Mouse (Mus musculus): Measurements from ENCODE around the gene Pde7b. TPM values are rescaled to one million over a fixed set of nuclear protein-coding genes. Genes with fewer than 3 reads are reported as not detected.

Pde7b gene
- polyA plus RNA-seq, 2 experiments from 2014 or later: 0.15 to 0.33 TPM

DNA sequence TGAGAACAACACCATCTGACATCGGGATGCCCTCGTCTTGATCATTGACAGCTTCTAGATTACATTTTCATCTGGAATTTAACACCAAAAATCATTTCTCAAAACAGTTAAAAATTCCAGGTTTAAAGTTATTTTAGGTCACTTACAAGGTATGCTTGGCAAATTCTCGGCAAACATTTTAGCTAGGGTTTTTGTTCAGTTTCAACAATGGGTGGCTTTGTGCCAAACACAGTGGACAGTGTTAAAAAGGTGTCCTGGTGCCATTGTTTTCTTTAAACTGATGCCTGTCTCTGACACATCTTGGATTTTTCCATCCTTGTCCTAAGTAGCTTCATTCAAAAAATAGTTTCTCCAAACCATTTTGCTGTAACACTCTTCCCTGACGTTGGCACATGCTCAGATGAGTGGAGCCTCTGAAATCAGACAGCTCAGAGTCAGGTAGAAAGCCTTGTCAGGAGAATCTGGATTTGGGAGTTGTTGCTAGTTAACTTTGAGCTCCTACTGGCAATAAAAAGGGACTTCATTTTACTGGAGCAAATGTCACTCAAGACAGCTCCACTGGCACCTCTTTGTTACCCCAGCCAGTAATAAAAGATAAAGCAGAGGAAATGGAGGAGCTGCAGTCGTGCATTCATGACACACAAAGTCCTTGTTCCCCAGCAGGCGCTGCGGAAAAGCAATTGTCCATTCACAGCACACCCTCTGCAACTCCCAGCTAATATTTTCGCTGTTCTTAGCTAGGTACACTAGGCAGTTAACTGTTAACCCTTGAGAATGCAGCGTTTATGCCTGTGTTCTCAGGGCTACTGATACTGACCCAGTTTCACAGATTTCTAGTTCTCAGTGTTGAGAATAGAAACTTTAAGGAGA lies 2.0 kb downstream of the Pde7b start:
- ATAC-seq: no peak

DNA sequence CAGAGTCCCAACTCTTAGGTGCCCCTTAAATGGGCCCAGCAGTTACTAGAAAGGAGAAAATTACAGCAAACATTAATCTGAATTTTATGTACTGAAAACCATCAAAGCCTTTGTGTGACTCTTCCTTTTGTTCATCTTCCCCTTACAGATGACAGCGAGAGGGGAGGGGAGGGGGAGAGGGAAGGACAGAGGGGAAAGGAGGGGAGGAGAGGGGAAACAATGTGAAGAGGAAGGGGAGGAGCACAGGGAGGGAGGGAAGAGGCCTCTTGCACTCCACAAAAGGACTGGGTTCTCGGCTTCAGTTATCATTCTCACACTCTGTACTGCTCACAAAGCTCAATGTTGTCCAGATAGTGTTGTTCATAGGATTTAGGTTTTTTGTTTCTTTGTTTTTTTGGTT lies 5.7 kb downstream of the Pde7b start:
- no peak for ATAC-seq

DNA sequence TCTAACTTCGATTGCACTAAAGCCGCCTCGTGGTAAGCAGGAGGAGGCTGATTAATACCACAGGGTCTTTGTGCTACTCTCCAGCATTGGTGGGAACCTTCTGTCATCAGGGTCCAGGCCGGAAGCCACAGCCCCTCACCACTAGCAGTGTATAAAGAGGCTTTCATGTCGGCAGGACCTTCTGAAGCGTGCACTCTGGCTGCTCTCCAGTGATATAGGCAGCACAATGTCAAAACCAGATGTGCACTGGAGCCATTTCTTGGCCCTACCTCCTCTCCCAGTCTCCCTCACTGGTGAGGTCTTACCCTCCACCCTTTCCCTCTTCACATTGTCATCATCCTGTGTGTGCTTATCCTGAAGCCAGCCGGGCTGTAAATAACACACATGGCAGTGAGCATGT lies 24.2 kb downstream of the Pde7b start:
- ATAC-seq: no peak

DNA sequence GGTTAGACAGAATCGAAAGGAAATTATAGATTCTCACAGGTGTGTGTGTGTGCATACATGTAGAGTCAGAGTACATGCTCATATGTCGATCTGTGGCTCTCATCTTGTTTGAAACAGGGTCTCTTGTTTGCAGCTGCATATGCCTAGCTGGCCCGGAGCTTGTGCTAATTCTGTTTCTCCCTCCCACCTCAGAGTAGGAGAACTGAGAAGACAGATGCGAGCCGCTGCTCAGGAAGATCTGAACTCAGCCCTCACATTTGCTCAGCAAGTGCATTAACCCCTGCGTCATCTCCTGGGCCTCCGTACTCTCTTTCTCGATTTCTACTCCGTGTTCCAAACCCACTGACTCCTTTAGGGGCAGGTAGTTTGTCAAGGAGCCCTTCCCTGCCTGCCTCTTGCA lies 25.0 kb downstream of the Pde7b start:
- no peak for ATAC-seq

DNA sequence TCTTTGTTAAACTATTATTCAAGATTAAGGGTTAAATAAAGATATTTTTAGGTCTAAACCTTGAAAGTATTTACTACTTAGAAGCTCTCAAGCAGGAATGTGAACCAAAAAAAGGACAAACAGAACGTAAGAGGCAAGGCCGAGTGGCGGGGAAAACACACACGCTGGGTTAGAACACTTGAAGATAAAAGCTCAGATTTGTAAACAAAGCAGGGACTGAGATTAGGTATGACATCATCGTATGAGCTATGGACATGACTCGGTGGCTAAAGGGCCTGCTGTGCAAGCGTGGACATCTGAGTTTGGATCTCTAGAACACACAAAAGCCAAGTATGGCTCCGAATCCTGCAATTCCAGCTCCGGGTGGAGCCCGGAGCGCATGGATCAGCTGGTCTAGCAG lies 29.2 kb downstream of the Pde7b start:
- no peak for ATAC-seq

DNA sequence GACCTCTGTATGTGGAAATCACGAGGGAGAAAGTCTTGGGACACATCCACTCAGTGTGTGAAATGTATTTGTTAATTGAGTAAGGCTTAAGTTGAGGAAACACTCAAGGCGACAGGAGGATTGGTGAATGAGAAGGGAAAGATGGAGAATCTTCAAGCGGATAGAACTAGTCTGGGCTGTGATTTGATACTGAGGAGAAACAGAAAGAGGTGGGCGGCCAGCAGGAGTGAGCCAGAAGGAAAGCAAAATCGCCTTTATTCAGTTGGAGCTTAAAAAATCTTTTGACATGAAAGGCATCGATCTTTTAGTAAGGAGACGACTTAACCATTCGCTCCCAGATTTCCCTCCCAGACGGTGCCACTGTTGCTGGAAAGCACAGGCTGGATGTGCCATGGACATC lies 34.9 kb downstream of the Pde7b start:
- ATAC-seq: no peak

DNA sequence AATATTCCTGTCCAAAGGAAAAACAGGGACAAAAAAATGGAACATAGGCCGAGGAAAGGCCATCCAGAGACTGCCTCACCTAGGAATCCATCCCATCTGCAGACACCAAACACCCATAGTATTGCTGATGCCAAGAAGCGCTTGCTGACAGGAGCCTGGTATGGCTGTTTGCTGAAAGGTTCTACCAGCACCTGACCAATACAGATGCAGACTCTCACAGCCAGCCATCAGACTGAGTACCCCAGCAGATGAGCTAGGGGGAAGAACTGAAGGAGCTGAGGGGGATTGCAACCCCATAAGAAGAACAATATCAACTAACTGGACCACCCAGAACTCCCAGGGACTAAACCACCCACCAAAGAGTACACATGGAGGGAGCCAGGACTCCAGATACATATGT lies 40.7 kb downstream of the Pde7b start:
- no peak for ATAC-seq

DNA sequence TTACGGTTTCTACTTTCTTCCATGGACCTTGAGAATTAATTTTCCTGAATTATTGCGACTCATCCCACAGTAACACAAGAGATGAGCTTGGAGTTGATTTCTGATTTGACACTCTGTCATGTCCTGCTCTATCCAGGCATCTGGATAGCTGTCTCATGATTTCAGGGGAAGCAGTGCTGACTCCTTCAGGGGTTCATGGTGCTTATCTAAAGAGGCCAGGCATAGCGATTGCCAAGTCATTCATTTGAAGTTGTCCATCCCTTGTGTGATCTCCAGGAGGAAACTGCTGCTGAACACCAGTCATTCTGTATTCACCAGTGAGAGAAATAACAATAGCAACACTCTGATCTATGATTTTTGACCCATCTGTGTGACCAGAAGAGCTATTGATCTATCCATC lies 43.9 kb downstream of the Pde7b start:
- ATAC-seq: no peak

DNA sequence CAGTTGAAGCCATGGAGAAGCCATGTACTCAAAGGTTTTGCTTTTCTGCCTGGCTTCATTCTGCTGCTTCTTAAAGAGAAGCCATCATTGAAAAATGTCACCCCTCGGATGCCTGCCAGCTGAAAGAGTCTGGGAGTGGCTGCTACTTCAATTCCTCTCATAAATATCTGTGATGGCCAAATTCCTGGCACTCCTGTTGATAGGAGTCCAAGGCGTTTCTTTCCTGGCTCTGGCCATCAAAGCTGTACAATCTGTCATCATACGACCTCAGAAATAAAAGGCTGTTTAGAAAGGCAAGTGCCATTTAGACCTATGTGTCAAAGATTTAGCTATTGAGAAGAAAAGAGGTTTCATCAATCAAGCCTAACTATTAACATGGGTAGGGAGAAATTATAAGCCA lies 49.6 kb downstream of the Pde7b start:
- ATAC-seq: no peak

DNA sequence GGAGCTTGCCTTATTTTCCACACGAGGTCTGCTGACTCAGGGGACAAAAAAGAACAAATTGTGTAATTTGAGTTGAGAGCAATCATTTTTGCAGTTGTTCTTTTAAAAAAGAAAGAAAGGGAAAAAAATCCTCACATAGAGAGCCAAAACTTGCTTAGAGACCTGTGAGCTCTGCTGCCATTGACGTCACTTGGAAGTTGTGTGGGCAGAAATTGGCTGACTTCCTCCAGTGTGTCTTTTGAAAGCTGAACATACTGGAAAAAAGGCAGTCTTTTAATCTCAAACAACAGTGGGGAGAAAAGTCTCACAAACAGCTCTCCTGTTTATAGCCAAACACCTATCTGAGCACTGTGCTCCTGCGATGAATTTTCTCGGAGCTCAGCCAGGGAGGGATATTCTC lies 51.1 kb downstream of the Pde7b start:
- peak; percentile 89 for ATAC-seq

DNA sequence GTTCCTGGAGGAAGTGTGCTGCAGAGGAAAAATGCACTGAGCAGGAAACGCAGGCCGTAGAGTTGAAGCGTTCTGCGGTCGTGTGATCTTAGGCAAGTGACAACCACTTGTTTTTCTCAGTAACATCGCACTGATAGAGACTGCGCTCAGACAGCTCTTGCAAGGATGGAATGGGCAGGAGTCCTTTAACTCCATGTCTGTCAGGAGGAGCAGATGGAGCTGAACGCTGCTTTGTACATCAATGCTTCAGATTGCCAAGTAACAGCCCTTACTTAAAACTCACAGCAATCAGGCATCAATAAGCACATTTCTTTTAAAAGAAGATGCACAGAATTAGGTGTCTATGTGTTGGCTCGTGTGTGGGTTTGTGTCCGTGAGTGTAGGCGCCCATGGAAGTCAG lies 52.3 kb downstream of the Pde7b start:
- no peak for ATAC-seq

DNA sequence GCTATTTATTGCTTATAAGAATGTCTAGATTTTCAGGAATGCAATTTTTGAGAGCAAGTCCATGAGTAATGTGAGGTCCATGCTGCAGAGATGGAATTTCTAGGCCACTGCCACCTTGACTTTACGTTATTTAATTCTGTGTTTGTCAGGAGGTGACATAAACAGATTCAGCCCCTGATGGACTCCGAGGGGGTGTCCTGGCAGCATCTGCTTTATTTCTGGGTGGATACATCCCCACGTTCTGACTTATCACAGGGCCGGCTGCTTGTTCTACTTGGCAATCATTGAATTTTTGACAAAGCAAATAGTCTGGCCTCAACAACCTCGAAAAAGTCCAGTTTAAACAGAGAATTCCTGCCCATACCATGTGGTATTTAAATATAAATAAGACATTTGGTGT lies 53.3 kb downstream of the Pde7b start:
- ATAC-seq: no peak

DNA sequence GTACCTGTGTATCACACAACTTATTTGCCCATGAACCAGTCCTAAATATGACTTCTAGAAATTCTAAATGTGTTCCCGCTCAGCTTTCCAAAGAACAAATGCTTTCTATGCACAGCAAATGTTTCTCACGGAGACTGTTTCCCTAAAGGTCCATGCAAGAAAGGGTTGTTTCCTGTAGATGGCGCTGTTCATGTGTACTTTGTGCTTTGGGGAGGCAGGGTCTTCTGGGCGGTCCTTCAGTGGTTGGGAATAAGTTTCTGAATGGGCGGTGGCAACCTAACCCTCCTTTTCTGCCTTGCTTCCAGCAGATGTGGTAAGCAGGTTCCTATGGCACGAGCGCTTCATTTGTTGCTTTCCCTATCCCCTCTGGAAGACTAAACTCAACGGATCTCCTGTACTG lies 54.3 kb downstream of the Pde7b start:
- ATAC-seq: no peak

DNA sequence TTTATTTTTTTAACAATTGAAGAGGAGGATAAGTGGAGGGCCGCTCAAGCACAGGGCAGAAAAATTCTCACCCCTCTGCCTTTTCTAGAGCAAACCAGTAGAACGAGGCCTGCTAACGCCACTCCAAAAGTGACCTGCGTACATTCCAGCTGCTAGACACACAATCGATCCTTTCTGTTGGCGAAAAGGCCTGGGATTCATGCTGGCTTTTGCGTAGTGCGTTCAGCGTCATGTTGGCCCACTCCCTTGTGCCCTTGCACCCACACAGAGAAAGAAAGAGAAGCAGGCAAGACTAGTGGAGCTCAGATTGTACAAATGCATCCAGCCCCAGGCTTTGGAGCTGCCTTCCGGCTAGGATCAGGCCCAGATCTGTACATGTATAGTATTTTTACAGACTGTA lies 55.4 kb downstream of the Pde7b start:
- ATAC-seq: no peak

DNA sequence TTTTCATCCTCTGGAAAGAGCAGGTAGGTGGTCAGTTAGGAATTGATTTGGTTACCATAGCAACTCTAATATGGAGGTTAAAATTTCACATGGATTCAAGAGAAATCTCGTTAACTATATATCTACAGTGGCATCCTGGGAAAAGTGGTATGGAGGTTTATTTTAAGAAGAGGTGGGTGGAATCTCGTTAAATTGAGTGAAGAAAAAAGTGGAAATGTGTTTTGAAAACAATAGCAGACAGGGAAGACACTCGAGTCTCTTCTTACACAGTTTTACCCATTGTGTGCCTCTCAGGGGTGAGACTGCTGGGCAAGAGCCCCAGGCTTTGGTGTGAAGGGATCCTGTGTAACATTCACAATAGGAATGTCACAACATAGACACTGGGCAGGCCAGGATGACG lies 56.3 kb downstream of the Pde7b start:
- ATAC-seq: no peak

DNA sequence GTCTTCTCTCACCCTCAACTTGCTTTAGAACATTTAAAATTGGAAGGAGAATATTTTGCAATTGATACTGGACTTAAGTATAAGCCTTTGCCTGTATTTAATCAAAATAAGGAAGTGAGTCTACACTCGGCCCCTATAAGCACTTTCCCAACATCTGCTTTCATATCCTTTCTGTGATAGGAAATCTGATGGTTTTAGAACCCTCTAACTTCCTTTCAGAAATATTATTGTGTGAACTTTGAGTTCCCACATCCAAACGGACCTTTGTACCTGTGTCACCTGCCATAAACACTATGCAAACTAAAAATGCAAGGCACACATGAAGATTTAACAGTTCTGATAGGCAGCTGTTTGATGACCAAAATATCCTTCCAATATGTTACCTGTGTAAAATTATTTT lies 58.2 kb downstream of the Pde7b start:
- no peak for ATAC-seq

DNA sequence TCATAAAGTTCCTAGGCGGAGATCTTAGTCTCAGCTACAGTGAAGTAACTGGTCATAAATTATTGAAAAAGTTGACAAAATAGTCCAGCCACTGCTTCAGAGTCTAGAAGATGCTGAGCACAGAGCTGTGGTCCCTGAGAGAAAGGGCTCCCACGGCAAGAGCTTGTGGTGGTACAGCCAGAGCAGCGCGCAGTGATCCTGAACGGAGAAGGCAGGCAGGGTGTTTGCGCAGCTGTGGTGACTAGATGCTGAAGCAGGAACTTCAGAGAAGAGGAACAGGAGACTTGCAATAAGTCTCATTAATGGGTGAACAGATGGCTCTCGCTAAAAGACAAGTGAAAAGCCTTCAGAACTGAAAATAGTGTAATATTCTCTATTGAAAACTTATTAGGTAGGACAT lies 61.9 kb downstream of the Pde7b start:
- no peak for ATAC-seq

DNA sequence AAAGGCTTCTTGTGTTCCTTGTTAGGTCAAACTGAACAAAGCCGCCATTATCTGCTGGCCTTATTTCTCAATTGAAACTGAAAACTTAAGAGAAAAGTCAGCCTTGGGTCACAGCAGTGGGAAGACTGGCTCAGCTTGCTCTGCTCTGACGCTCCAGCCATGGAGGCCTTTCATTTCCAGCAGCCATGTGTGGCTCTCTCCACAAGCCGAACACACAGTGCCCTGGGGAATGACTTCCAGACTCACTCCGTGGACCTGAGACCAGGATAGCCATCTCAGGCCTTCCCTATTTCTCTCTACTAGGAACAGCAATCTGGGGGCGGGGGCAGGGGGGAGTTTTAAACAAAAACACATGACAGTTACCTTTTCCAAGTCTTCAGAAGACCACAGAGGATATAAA lies 63.2 kb downstream of the Pde7b start:
- ATAC-seq: no peak

DNA sequence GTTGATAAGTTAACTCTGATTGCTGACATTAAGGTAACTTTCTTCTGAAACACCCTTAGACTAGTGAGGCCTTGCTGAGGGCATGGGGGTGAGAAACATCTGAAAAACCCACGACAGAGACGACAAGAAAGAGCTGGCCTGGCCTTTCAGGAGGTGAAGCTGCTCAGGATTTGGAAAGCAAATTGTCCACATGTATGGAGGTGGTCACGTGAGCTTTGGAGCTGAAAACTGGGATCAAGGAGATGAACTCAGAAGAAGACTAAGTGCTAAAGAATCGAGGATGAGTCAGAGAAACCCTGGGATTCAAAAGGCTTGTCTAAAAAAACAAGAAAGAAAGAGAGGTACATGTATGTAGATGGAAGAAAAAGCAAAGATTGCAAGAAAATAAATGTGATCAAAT lies 65.2 kb downstream of the Pde7b start:
- no peak for ATAC-seq

DNA sequence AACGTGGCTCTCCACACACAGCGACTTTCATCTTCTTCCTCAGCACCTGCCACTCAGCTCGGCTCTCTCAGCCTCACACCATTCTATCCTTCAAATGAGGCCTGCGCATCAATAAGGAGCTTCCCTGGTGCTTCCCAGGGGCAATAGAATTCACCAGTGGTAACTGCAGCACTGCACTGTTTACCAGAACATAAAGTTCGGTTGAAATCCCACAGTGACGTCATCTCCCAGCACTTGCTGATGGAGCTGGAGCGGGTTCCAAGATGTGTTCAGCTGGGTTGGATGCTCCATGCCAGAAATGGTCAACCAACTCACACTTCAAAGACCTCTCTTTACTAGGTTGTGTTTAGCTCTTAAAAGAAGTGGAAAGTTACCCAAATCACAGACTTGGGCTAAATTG lies 65.6 kb downstream of the Pde7b start:
- ATAC-seq: no peak

DNA sequence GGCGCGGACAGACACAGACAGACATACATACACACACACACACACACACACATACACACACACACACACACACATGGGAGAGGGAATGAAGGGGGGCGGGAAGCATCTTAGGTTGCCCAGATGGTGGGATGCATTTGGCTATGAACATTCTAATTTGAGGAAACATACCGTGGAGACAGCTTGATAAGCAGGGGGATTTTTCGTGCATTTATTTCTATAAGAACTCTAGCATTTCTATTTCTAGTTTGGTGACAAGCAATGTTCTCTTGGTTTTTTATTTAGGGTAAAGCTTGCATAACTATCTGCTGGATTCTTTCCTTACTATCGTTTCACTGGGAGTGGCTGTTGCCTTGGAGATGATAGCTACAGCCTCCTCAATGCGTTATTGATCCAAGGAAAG lies 66.2 kb downstream of the Pde7b start:
- no peak for ATAC-seq

DNA sequence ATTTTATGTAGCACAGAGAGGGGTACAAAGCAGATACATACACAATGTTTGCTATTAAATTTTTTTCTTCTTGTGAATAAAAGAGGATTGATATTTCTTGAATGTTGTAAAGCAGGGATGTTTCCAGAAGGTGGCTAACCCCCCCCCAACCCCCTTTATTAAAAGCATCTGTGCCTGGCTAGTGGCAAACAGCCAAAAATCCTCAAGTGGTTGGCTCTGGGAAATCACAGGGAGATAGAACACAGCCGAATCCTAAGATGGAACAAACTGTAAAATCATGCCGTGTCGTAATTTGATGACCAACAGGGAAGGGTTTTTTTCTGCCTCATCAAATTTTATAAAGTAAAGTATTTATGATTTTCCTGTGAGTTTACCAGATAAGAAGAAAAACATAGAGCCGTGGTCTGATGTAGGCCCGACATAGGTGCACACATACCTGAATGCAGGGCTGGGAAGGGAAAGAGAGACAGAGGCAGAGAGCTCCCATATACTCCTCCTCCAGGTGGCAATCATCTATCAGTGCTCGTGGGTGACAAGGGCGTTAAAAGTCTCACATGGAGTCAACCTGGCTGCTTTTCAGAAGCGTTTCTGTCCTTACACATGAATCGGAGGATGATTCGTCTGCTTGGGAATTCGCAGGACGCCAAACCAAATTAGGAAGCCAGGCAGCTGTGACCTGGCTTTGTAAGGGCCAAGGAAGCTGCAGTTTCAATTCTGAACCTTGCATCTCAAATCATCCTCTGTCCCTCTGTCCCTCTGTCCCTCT lies 67.4 kb downstream of the Pde7b start:
- ATAC-seq: no peak

DNA sequence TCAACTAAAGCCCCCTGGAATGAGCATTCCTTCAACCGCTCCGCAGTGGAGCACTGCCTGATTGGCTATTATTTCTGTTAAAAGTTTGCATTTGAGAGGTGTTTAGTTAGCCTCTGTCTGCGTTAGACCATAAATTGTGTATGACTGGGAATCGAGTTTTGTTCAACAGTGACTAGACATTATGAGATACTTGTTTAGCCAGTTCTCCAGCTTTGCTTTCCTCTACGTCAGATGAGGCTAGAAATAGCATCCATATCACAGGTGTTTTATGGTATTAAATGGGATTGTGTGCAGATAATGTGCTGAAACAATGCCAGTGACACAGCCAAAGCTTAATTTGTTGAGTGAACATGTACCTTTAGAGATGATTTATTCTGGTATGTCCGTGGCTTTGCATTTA lies 70.3 kb downstream of the Pde7b start:
- no peak for ATAC-seq

DNA sequence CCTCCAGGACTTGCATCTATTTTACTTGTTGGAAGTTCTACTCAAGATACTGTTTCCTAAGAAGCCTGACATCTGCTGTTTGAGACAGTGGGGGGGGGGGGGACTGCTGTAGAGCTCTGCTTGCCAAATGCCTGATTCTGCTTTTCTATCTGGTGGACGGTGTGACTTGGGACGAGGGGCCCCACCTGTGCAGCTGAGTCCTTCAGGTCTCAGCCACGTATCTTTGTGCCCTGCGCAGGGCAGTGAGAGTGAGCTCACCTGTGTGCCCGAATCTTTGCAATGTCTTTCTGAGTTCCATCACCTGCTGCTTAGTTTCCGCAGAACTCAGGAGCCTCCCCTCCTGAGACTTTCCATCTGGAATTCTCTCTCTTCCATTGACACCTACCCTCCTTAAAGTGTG lies 70.7 kb downstream of the Pde7b start:
- no peak for ATAC-seq

Measured in CD4-positive, CD25-positive, alpha-beta regulatory T cell, adult 4 months (primary cell).